ENCODE assay signal across 16 mouse cellular contexts in genomic region chr6:6730259-6730658, GRCm38 (mm10).
DNase-seq lines count a peak whose midpoint lies in the region; TF ChIP-seq lines count a peak whose summit lies in the region.
"Had no signal": no experiment of that assay in that cellular context is flagged by ENCODE, and none has a peak within 500 bp of the region (broad histone marks: within the 10 kb centered on the region; RNA-seq: fewer than 3 reads in every experiment).

No protein-coding gene starts in this region.

- dilution Hi-C loops in CH12.LX (cut with MboI; ENCODE audit: extremely low pct_ligation_motif_present, extremely low pct_unique_long_range_greater_than_20kb, low sequenced_read_pairs): no loop called here

- H3K27ac ChIP-seq in CH12.LX (ENCODE audit: insufficient read depth, low read depth): no peak overlapping the region

- TF ChIP-seq EP300 in CH12.LX (IDR thresholded peaks at IDR 0.05; ENCODE audit: low read length): peak; percentile 84

- H3K4me3 ChIP-seq in CH12.LX (replicated peaks in 1 of 3; ENCODE audit: low read depth in 2 of 3, low read length in 2 of 3, poor library complexity in 1 of 3): no peak overlapping the region

- DNase-seq in CH12.LX (ENCODE audit: extremely low read depth): peak; percentile 44
- DNase-seq in right cerebral cortex, postnatal 4 days: no peak
- DNase-seq: adrenal gland, adult 2 months; adrenal gland, adult 8-10 months; adrenal gland, postnatal 10 days; adrenal gland, postnatal 14 days; adrenal gland, postnatal 25 days; adrenal gland, postnatal 36 days; B cell, adult 2 months; cerebellum, adult 11 months; cerebellum, adult 11-12 months; cerebellum, adult 18-20 months; cerebellum, adult 2 months; cerebellum, adult 8-10 months had no signal

- peak overlapping the region; percentile 50 for H3K4me2 ChIP-seq in CH12.LX (ENCODE audit: insufficient read depth, low read depth, poor library complexity, severe bottlenecking)

- TF ChIP-seq CTCF in CH12.LX (conservative IDR thresholded peaks at IDR 0.05 in 1 of 2, IDR thresholded peaks at IDR 0.05 in 1 of 2; ENCODE audit: low read depth in 2 of 2, low read length in 2 of 2): no peak

- no peaks in the 10 kb centered on the region for H3K27me3 ChIP-seq in CH12.LX (replicated peaks)
- H3K27me3 ChIP-seq: Patski had no signal

- no peak for TF ChIP-seq RAD21 in CH12.LX (IDR thresholded peaks at IDR 0.05; ENCODE audit: low read depth, low read length)

- H3K9me3 ChIP-seq in CH12.LX (replicated peaks; ENCODE audit: low read length): no peaks in the 10 kb centered on the region
- H3K9me3 ChIP-seq: G1E had no signal

- TF ChIP-seq POLR2A in CH12.LX (IDR thresholded peaks at IDR 0.05; ENCODE audit: low read depth, low read length): no peak

- no peaks in the 10 kb centered on the region for H3K36me3 ChIP-seq in CH12.LX (replicated peaks in 1 of 2; ENCODE audit: control insufficient read depth in 1 of 2, insufficient read depth in 1 of 2, low read length in 1 of 2)
- H3K36me3 ChIP-seq: G1E had no signal

- no peaks in the 10 kb centered on the region; a peak in 1 of 4 replicates for H3K4me1 ChIP-seq in CH12.LX (ENCODE audit: control insufficient read depth in 1 of 2, insufficient read depth in 2 of 2)

- H3K9ac ChIP-seq in CH12.LX (ENCODE audit: insufficient read depth, low read depth): no peak overlapping the region

- no peaks in the 10 kb centered on the region for H3K79me2 ChIP-seq in CH12.LX (replicated peaks; ENCODE audit: control insufficient read depth, extremely low read depth, insufficient read depth, poor library complexity, severe bottlenecking)

- in situ Hi-C loops in CH12.LX (cut with MboI; ENCODE audit: low pct_ligation_motif_present, low pct_unique_long_range_greater_than_20kb, low sequenced_read_pairs): no loop called here

TF ChIP-seq in CH12.LX, 34 proteins besides CTCF, POLR2A, EP300 and RAD21:
- no peak for TF ChIP-seq USF1 (IDR thresholded peaks at IDR 0.05; ENCODE audit: low read depth, low read length)
- peak; percentile 91 for TF ChIP-seq IRF4 (IDR thresholded peaks at IDR 0.05; ENCODE audit: low read depth, low read length)
- no peak for TF ChIP-seq ZNF384 (IDR thresholded peaks at IDR 0.05; ENCODE audit: low read depth, low read length)
- no peak for TF ChIP-seq UBTF (IDR thresholded peaks at IDR 0.05; ENCODE audit: low read depth, low read length)
- no peak for TF ChIP-seq E2F4 (IDR thresholded peaks at IDR 0.05; ENCODE audit: insufficient replicate concordance, low read depth, low read length)
- TF ChIP-seq BHLHE40 (IDR thresholded peaks at IDR 0.05; ENCODE audit: low read depth, low read length): peak; percentile 64
- no peak for TF ChIP-seq POLR2AphosphoS2 (IDR thresholded peaks at IDR 0.05; ENCODE audit: low read depth, low read length)
- no peak for TF ChIP-seq MYC (IDR thresholded peaks at IDR 0.05; ENCODE audit: low read depth, low read length)
- no peak for TF ChIP-seq NELFE (IDR thresholded peaks at IDR 0.05; ENCODE audit: low read depth, low read length)
- TF ChIP-seq JUN (IDR thresholded peaks at IDR 0.05; ENCODE audit: insufficient read depth, low read depth, low read length): peak; percentile 44; the same call in 1 of the 2 replicates
- 0 out of 2 replicates have a peak, but pooled peaks have one; percentile 29 for TF ChIP-seq CHD2 (IDR thresholded peaks at IDR 0.05; ENCODE audit: low read length)
- peak; percentile 60; the same call in 1 of the 2 replicates for TF ChIP-seq MEF2A (IDR thresholded peaks at IDR 0.05; ENCODE audit: borderline replicate concordance, low read depth, low read length)
- no peak for TF ChIP-seq MAZ (IDR thresholded peaks at IDR 0.05; ENCODE audit: low read depth, low read length)
- TF ChIP-seq JUND (conservative IDR thresholded peaks at IDR 0.05; ENCODE audit: low read depth, low read length): peak; percentile 70
- no peak for TF ChIP-seq TBP (conservative IDR thresholded peaks at IDR 0.05; ENCODE audit: low read depth, low read length)
- TF ChIP-seq ZMIZ1 (IDR thresholded peaks at IDR 0.05; ENCODE audit: low read depth, low read length): no peak
- peak; percentile 56; the same call in 1 of the 2 replicates for TF ChIP-seq ETS1 (conservative IDR thresholded peaks at IDR 0.05; ENCODE audit: low read depth, low read length)
- peak; percentile 68; the same call in 1 of the 2 replicates for TF ChIP-seq RCOR1 (conservative IDR thresholded peaks at IDR 0.05; ENCODE audit: low read depth, low read length)
- TF ChIP-seq HCFC1 (IDR thresholded peaks at IDR 0.05; ENCODE audit: low read depth, low read length): no peak
- no peak for TF ChIP-seq KAT2A (IDR thresholded peaks at IDR 0.05; ENCODE audit: insufficient replicate concordance, low read length)
- no peak for TF ChIP-seq MXI1 (IDR thresholded peaks at IDR 0.05; ENCODE audit: low read depth, low read length)
